Mouse (Mus musculus) cerebellum, adult 2 months (tissue): Measurements from ENCODE around the gene Hspa2. TPM values are rescaled to one million over a fixed set of nuclear protein-coding genes. Genes with fewer than 3 reads are reported as not detected.

Experiments
- DNase-seq, 2 experiments: peaks; one replicate each; pipeline ENCODE4 v3.0.0; 2021
- H3K27ac ChIP-seq: fragments of 200-500 bp; 2 replicates; pipeline ENCODE4 v1.5.1; 2012; ENCODE audit warnings: low read length, control low read depth, inconsistent platforms; ENCODE audit not compliant: insufficient read depth
- H3K27me3 ChIP-seq: fragments of 200-500 bp; 2 replicates; pipeline ENCODE4 v1.6.1; 2012; ENCODE audit warnings: inconsistent platforms, mild to moderate bottlenecking, low read length, moderate library complexity; ENCODE audit not compliant: control insufficient read depth, insufficient read depth
- H3K4me1 ChIP-seq: fragments of 200-500 bp; 2 replicates; pipeline ENCODE4 v1.6.1; 2011; ENCODE audit warnings: low read length; ENCODE audit not compliant: control insufficient read depth, insufficient read depth
- H3K4me3 ChIP-seq: fragments of 200-500 bp; replicated peaks from 2 replicates; pipeline ENCODE3; 2011; ENCODE audit warnings: mild to moderate bottlenecking, low read depth, low read length, control low read depth; ENCODE audit not compliant: insufficient read depth
- CTCF ChIP-seq: fragments of 200-500 bp; IDR thresholded peaks from 2 replicates; pipeline ENCODE4 v1.5.1; 2011; ENCODE audit warnings: low read depth, mild to moderate bottlenecking, control low read depth, low read length, moderate library complexity, borderline replicate concordance; ENCODE audit not compliant: insufficient read depth
- POLR2A ChIP-seq: fragments of 200-500 bp; IDR thresholded peaks from 2 replicates; pipeline ENCODE4 v1.6.1; 2011; ENCODE audit warnings: low read length, control low read depth, borderline replicate concordance; ENCODE audit not compliant: insufficient read depth
- WGBS: fragments of 180-500 bp; shearing (Covaris S2); methylation state at CpG from one replicate; pipeline ENCODE4 v1.1.7; 2018; 5-methylcytosine and 5-hydroxymethylcytosine counted together
- polyA plus RNA-seq: library from polyadenylated mRNA; depleted of rRNA; stranded (reverse); fragments of >200 nt; gene quantifications from 2 replicates; pipeline ENCODE4 v1.2.3, GENCODE M21; 2012

Gene Hspa2
- polyA plus RNA-seq, 1 experiment = 20.6 TPM

DNA sequence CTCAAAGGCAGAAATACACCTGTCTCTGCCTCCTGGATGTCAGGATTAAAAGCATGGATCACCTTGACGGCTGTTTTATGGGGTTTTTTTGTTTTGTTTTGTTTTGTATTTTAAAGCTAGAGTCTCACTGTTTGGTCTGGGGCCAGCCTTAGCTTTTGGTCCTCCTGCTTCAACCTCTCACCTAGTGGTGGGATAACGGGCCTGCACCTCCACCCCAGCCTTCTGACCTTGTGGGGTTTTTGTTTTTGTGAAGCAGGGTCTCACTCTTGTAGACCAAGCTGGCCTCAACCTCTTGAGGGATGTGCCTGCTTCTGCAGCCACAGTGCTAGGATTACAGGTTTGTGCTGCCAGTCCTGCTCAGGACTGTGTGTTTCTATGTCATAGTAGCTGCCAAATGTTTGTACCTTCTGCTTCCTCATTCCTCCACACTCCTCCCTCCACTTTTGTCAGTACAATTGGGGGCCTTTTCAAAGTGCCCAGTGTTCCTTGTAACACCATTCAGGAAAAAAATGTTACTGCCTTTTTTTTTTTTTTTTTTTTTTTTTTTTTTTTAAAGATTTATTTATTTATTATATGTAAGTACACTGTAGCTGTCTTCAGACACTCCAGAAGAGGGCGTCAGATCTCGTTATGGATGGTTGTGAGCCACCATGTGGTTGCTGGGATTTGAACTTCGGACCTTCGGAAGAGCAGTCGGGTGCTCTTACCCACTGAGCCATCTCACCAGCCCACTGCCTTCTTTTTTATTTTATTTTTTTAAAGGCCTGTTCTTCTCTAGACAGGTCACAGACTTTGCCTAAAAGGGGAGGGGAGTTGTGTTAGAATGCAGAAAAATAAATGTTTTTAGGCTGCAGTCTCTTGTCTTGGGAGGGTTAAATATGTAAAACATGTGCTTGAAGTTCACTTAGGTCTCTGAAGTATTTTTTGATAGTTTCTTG lies 30.8 kb upstream of the Hspa2 start:
- no peaks in the 10 kb centered on the region; the same call in 1 of the 2 replicates for H3K4me1 ChIP-seq
- H3K4me3 ChIP-seq = no peak overlapping the region
- H3K27me3 ChIP-seq = no peaks in the 10 kb centered on the region
- 88% methylated on average over 5 of the region's 7 CpGs for WGBS
- no peak for TF ChIP-seq CTCF
- TF ChIP-seq POLR2A = no peak
- H3K27ac ChIP-seq = no peak overlapping the region
- DNase-seq = no peak

DNA sequence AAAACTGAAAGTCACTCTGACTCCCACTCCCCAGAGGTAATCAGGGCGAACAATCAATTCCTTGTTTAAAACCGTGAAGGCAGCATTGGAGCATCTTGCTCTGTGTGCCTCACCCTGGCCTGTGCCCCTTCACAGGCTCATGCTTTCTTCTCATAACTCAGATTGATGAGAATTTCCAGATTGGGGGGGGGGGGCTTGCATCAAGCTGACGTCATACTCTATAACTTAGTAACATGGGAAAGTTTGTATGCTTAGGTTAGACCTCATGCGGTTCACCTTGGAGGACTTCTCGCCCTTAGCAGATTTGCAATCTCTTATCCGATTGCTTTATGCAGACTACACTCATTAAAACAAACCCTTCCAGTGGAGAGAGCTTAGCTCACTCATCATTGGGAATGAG lies 30.0 kb upstream of the Hspa2 start:
- no peaks in the 10 kb centered on the region for H3K4me1 ChIP-seq
- H3K4me3 ChIP-seq = no peak overlapping the region
- H3K27ac ChIP-seq = no peak overlapping the region
- H3K27me3 ChIP-seq = no peaks in the 10 kb centered on the region
- no peak for DNase-seq
- TF ChIP-seq CTCF (no peak), POLR2A (no peak)
- 72% methylated on average over 6 of the region's 6 CpGs for WGBS

DNA sequence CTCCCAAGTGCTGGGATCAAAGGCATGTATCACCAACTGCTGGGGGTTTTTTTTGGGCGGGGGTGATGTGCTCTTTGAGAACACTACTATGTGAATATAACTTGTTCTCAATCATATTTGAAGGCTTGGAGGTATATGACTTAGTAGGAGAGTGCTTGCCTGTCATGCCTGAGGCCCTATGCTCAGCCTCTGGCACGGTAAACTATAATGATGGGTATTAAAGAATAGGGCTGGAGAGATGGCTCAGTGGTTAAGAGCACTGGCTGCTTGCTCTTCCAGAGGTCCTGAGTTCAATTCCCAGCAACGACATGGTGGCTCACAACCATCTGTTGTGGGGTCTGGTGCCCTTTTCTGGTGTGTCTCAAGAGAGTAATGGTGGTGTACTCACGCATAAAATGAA lies 29.1 kb upstream of the Hspa2 start:
- Histone ChIP-seq H3K27me3 (no peaks in the 10 kb centered on the region), H3K4me1 (no peaks in the 10 kb centered on the region), H3K4me3 (no peak overlapping the region), H3K27ac (no peak overlapping the region)
- no peak for DNase-seq
- 66% methylated on average over 4 of the region's 4 CpGs for WGBS
- TF ChIP-seq CTCF (no peak), POLR2A (no peak)

DNA sequence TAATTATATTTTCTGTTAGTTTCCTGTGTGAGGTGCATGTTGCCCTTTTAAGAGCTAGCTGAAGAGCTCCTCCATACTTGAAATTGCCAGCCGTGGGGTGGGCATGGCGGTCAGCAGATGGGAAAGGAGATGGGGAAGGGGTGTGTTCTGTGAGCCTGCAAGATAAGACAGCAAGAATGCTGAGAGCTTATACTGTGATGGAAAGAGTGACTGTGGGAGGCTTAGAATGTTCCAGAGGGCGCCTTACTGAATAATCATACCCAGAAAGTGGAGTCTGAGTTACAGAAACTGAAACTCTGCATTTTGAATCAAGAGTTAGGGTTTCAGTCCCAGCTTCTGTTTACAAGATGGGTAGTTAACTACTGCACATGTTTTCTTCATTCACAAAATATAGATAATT lies 28.5 kb upstream of the Hspa2 start:
- no peak for TF ChIP-seq POLR2A
- no peak for TF ChIP-seq CTCF
- no peak for DNase-seq
- Histone ChIP-seq H3K4me3 (no peak overlapping the region), H3K27ac (no peak overlapping the region), H3K27me3 (no peaks in the 10 kb centered on the region), H3K4me1 (no peaks in the 10 kb centered on the region)
- 88% methylated on average over 3 of the region's 3 CpGs for WGBS

DNA sequence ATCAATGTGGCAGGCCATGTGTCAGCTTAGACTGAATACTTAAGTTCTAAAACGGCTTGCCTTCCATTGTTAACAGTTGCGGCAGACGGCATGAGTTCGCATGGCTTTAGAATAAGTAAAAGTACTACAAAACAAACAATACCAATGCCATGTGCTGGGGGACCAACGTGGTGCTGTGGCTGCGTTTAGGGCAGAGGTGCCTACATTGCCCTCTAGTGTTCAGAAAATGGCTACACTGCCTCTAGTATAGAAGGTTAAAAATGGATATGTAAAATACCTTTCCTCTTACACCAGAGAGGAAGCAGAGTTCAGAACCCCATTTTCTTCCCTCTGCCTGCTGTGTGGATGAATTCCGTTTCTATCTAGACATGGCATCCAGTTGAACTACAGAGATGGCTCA lies 27.3 kb upstream of the Hspa2 start:
- DNase-seq = no peak
- WGBS = 50% methylated on average over 7 of the region's 7 CpGs
- Histone ChIP-seq H3K27me3 (no peaks in the 10 kb centered on the region), H3K27ac (no peak overlapping the region), H3K4me1 (no peaks in the 10 kb centered on the region), H3K4me3 (no peak overlapping the region)
- TF ChIP-seq POLR2A (no peak), CTCF (peak; percentile 61; the same call in 1 of the 2 replicates)

DNA sequence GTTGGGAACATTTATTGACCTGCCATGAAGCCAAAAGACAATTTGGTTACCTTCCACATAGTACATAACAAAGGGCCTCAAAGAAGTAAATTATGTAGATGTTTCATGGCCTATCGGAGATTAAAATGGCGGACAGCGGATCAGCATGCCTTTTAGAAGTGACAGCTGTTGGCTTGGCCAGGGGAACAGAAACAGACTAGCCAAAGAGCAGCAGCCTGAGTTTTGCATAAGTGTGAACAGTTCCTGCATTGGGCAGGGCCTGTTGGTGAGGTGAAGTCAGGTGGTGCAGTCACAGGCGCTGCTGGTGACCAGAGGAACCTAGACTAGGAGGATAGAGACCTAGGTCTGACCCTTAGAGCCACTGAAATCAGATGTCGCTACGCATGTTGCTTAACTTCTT lies 26.9 kb upstream of the Hspa2 start:
- WGBS = 76% methylated on average over 6 of the region's 6 CpGs
- Histone ChIP-seq H3K4me1 (no peaks in the 10 kb centered on the region), H3K27me3 (no peaks in the 10 kb centered on the region), H3K4me3 (no peak overlapping the region), H3K27ac (no peak overlapping the region)
- TF ChIP-seq POLR2A = no peak
- TF ChIP-seq CTCF = no peak
- DNase-seq = no peak

DNA sequence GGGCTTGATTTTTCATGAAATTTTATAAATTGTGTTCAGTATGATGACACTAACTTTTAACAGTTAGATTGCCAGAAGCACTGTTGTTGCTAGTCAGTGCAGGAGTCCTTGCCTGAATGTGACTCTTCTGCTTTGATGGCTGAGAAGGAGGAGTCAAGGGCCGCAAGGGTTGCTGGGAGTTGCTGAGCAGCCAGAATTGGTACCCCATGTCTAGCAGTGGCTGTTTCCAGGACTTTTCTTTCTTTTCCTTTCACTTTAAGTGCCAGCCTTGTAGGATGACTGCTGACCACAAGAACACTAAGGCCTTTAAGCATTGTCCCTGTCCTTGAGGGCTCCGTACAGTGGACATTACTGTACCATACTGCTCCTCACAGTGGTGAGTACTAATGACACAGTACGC lies 26.2 kb upstream of the Hspa2 start:
- DNase-seq = no peak
- WGBS = 81% methylated on average over 3 of the region's 3 CpGs
- Histone ChIP-seq H3K4me3 (no peak overlapping the region), H3K4me1 (no peaks in the 10 kb centered on the region), H3K27me3 (no peaks in the 10 kb centered on the region), H3K27ac (no peak overlapping the region)
- TF ChIP-seq CTCF (no peak), POLR2A (no peak)

DNA sequence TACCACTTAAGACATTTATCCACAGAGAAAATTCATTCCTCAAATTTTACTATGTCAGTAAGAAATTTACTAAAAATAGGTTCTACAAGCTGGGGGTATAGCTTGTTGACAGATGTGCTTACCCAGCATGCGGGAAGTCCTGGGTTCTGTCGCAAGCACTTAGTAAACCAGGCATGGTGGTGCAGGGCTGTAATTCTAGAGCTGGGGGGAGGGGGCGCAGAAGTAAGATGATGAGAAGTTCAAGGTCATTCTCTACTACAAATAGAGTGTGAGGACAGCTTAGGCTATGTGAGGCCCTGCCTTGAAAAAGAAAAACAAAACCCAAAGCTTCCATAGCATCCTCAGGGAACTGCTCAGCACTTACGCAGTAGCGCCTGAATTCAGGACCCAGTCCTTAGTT lies 25.4 kb upstream of the Hspa2 start:
- Histone ChIP-seq H3K27ac (no peak overlapping the region), H3K4me3 (no peak overlapping the region), H3K4me1 (no peaks in the 10 kb centered on the region), H3K27me3 (no peaks in the 10 kb centered on the region)
- TF ChIP-seq CTCF (no peak), POLR2A (no peak)
- DNase-seq = no peak
- 89% methylated on average over 5 of the region's 5 CpGs for WGBS
